Mouse (Mus musculus): ENCODE data around the gene Klhl31. TPM values are rescaled to one million over a fixed set of nuclear protein-coding genes. Genes with fewer than 3 reads are reported as not detected.

The Klhl31 gene
- polyA plus RNA-seq, 1 experiment: 0.12 TPM

DNA sequence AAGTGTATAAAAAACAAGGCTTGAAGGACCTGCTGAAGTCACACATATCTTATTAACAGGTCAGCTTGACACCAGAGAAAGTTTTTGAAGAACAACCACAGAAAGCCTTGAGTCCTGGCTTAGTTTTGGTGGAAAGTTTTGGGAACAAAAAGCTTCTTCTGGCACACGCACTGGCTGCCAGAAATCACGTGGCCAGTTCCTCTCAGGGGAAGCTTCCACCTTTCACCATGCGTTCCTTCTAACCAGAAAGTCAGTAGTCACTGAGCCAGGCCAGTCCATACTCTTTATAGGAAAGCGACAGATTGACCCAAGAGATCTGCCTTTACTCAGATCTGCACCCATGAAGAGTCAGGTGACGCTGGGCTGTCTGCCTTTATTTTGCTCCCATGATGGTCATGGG lies 12.1 kb upstream of the Klhl31 start:
- DNase-seq (ENCODE audit: low read depth): no peak
- TF ChIP-seq CTCF (IDR thresholded peaks at IDR 0.05; ENCODE audit: borderline replicate concordance, extremely low read depth, insufficient read depth, insufficient read length): no peak
- TF ChIP-seq POLR2A (IDR thresholded peaks at IDR 0.05; ENCODE audit: borderline replicate concordance, extremely low read depth, insufficient read depth, insufficient read length, poor library complexity, severe bottlenecking): no peak

DNA sequence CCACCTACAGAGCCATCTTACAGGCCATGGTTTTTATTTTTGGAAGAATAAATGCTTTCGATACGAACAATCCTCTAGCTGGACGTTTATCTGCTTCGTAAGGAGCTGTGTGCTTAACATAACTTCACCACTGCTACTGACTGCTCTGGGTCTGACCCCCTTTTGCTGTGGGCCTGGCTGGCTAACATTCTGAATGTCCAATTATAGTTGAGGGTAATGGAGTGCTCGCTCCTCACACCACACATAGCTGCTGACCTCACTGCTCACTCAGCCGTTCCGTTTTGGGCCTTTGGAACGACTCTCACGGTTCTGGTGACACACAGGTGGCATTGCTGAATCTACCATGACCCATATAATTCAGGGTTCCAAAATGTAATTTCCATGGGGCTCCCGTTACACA lies 7.6 kb upstream of the Klhl31 start:
- no peak for DNase-seq (ENCODE audit: low read depth)
- no peak for TF ChIP-seq POLR2A (IDR thresholded peaks at IDR 0.05; ENCODE audit: borderline replicate concordance, extremely low read depth, insufficient read depth, insufficient read length, poor library complexity, severe bottlenecking)
- TF ChIP-seq CTCF (IDR thresholded peaks at IDR 0.05; ENCODE audit: borderline replicate concordance, extremely low read depth, insufficient read depth, insufficient read length): no peak

DNA sequence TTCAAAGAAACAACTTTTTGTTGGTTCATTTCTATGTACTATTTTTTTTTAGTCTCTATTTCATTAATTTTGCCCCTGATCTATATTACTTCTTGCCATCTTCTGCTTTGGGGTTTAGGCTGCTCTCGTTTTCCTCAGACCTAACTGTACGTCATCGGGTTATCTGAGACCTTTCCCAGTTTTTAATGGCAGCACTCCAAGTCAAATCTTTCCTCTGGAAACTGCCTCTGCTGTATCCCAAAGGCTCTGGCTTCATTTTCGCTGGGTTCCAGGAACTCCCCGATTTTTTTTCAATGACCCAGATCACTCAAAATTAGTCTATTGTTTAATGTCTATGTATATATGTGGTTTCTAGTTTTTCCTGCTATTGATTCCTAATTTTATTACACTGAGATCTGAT lies 6.6 kb upstream of the Klhl31 start:
- no peak for TF ChIP-seq POLR2A (IDR thresholded peaks at IDR 0.05; ENCODE audit: borderline replicate concordance, extremely low read depth, insufficient read depth, insufficient read length, poor library complexity, severe bottlenecking)
- TF ChIP-seq CTCF (IDR thresholded peaks at IDR 0.05; ENCODE audit: borderline replicate concordance, extremely low read depth, insufficient read depth, insufficient read length): no peak
- DNase-seq (ENCODE audit: low read depth): no peak

DNA sequence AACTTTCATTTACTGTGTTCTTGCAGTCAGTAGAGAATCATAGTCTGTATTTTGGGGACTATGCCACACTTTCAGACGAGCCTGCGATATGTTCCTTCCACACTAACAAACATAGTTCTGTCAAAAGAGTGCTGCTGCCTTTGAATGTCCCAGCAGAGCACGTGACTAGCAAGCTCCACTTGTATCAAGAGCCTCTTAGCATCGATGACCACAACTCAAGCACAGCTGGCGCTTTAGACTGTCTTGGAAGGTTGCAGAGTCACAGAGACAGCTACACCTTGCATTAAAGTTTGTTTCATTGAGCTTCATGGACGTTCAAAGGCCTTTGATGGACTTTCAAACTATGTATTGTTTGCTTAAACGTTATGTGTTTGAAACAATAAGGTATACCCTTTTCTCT lies 5.5 kb upstream of the Klhl31 start:
- TF ChIP-seq CTCF (IDR thresholded peaks at IDR 0.05; ENCODE audit: borderline replicate concordance, extremely low read depth, insufficient read depth, insufficient read length) (no peak), POLR2A (IDR thresholded peaks at IDR 0.05; ENCODE audit: borderline replicate concordance, extremely low read depth, insufficient read depth, insufficient read length, poor library complexity, severe bottlenecking) (no peak)
- DNase-seq (ENCODE audit: low read depth): no peak

DNA sequence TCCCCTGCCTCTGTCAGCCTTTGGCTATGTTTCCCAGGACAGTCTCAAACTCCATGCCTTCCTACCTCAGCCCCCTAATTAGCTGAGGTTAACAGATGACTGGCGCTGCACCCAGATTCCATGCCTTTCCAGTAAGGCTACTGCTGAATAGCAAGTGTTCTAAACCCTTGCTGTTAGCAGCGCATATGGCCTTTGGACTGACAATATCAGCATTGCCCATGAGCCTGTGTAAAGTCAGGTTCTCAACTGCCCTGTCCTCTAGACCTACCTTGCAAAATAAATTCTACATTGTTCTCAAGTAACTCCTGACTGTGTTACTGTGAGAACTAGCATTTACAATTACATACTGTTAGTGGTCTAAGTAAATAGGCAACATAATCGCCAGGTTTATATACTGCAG lies 3.9 kb upstream of the Klhl31 start:
- TF ChIP-seq CTCF (IDR thresholded peaks at IDR 0.05; ENCODE audit: borderline replicate concordance, extremely low read depth, insufficient read depth, insufficient read length) (no peak), POLR2A (IDR thresholded peaks at IDR 0.05; ENCODE audit: borderline replicate concordance, extremely low read depth, insufficient read depth, insufficient read length, poor library complexity, severe bottlenecking) (no peak)
- DNase-seq (ENCODE audit: low read depth): no peak

DNA sequence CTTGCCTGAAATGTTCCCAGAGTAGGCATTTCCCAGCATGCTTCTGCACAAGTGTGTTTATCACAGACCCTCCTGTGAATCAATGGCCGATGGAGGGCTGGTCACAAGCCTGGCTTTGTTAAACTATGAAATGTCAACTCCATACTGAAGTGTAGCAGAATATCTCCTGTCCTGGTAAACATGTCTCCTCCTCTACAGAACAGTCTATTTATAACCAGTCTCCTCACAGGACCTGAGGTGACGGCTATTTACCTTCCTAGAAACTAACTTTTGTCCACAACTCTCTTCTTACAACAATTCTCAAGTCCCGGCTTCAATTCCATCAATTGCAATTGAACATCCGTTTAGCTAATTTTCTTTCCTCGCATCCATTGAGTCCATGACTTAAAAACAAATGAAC lies 297 bp upstream of the Klhl31 start:
- no peak for DNase-seq (ENCODE audit: low read depth)
- TF ChIP-seq POLR2A (IDR thresholded peaks at IDR 0.05; ENCODE audit: borderline replicate concordance, extremely low read depth, insufficient read depth, insufficient read length, poor library complexity, severe bottlenecking) (no peak), CTCF (IDR thresholded peaks at IDR 0.05; ENCODE audit: borderline replicate concordance, extremely low read depth, insufficient read depth, insufficient read length) (no peak)

DNA sequence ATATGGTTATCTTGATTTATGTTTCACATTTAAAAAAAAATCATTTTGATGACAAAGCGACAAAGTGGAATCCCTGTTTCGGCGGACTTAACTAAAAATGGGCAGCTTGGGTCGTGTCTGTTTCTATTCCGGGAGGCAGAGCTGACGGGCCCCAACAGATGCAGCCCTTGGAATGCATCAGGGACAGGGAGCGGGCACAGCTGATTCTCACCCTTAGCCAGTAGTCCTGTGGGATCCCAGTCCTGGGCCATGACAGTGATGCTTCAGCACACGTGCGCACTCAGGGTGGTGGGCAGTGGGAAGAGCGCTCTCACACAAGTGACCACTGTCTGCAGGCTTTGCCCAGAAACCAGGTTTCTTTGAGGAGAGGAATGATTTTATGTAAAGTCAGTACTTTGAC lies 1.1 kb downstream of the Klhl31 start:
- no peak for DNase-seq (ENCODE audit: low read depth)
- TF ChIP-seq POLR2A (IDR thresholded peaks at IDR 0.05; ENCODE audit: borderline replicate concordance, extremely low read depth, insufficient read depth, insufficient read length, poor library complexity, severe bottlenecking): no peak
- no peak for TF ChIP-seq CTCF (IDR thresholded peaks at IDR 0.05; ENCODE audit: borderline replicate concordance, extremely low read depth, insufficient read depth, insufficient read length)

DNA sequence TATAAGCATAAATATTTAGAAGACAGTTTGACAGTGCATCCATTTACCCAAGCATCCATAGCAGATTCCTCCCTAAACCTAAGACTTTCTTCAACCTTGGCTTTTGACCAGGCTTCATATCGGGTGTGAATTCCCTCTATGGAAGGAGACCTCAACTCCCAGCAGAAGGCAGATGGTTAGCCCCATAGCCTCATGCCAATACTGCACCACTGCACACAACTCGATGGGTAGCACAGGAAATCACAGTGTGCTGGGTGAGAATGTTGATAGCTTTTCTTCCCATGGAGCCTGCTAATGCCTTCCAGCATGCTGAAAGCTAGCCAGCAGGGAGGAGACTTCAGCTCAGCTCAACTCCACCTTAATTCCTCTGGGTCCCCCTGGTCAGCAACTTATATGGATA lies 8.9 kb downstream of the Klhl31 start:
- no peak for TF ChIP-seq CTCF (IDR thresholded peaks at IDR 0.05; ENCODE audit: borderline replicate concordance, extremely low read depth, insufficient read depth, insufficient read length)
- TF ChIP-seq POLR2A (IDR thresholded peaks at IDR 0.05; ENCODE audit: borderline replicate concordance, extremely low read depth, insufficient read depth, insufficient read length, poor library complexity, severe bottlenecking): no peak
- DNase-seq (ENCODE audit: low read depth): no peak

DNA sequence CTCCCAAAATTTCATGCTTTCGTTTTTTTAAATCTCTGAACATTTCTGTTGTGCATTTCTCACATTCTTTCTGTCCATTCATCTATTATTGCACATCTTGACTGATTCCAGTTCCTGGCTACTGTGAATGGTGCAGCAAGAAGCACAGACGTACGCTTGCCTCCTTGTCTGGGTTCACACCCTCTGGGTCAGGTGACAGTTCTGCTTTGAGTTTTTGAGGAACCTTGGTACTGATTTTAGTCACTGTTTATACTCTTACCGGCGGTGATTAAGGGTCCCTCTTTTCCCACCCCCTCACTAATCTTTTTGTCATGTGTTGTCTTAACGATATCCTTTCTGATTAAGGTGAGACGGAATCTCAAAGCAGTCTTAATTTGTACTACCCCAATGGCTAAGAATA lies 15.5 kb downstream of the Klhl31 start:
- no peak for DNase-seq (ENCODE audit: low read depth)
- TF ChIP-seq POLR2A (IDR thresholded peaks at IDR 0.05; ENCODE audit: borderline replicate concordance, extremely low read depth, insufficient read depth, insufficient read length, poor library complexity, severe bottlenecking) (no peak), CTCF (IDR thresholded peaks at IDR 0.05; ENCODE audit: borderline replicate concordance, extremely low read depth, insufficient read depth, insufficient read length) (no peak)

DNA sequence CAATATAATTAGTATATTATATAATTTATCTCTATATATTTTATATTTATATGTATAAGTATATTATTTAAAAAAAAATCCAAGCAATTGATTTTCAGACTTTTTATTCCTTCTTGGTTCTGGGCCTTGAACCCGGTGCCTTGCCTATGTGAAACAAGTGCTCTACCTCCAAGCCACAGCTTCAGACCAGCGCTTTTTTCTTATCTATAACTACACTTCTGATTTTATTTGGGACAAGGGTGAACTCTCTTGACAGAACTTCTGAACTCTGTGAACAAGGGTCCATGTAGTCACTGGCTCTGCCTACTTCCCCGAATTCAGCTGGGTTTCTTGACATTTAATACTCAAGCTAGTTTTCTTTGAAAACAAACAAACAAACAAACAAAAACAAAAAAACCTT lies 17.6 kb downstream of the Klhl31 start:
- TF ChIP-seq CTCF (IDR thresholded peaks at IDR 0.05; ENCODE audit: borderline replicate concordance, extremely low read depth, insufficient read depth, insufficient read length) (no peak), POLR2A (IDR thresholded peaks at IDR 0.05; ENCODE audit: borderline replicate concordance, extremely low read depth, insufficient read depth, insufficient read length, poor library complexity, severe bottlenecking) (no peak)
- DNase-seq (ENCODE audit: low read depth): no peak

DNA sequence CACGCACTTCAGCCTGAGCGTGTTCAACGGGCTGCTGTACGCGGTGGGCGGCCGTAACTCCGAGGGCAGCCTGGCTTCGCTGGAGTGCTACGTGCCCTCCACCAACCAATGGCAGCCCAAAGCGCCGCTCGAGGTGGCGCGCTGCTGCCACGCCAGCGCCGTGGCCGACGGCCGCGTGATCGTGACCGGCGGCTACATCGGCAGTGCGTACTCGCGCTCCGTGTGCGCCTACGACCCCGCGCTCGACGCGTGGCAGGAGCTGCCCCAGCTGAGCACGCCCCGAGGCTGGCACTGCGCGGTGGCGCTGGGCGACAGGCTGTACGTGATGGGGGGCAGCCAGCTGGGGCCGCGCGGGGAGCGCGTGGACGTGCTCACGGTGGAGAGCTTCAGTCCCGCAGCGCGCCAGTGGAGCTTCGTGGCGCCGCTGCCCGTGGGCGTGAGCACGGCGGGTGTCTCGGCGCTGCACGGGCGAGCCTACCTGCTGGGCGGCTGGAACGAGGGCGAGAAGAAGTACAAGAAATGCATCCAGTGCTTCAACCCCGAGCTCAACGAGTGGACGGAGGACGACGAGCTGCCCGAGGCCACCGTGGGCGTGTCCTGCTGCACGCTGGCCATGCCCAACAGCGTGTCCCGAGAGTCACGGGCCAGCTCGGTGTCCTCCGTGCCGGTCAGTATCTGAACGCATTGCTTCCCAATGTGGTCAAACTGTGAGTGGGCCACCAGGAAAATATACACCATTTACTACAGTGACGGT lies 19.1 kb downstream of the Klhl31 start:
- no peak for TF ChIP-seq CTCF (IDR thresholded peaks at IDR 0.05; ENCODE audit: borderline replicate concordance, extremely low read depth, insufficient read depth, insufficient read length)
- 0 out of 2 replicates have a peak, but pooled peaks have one; percentile 24 for TF ChIP-seq POLR2A (IDR thresholded peaks at IDR 0.05; ENCODE audit: borderline replicate concordance, extremely low read depth, insufficient read depth, insufficient read length, poor library complexity, severe bottlenecking)
- peak; percentile 70 for DNase-seq (ENCODE audit: low read depth)

DNA sequence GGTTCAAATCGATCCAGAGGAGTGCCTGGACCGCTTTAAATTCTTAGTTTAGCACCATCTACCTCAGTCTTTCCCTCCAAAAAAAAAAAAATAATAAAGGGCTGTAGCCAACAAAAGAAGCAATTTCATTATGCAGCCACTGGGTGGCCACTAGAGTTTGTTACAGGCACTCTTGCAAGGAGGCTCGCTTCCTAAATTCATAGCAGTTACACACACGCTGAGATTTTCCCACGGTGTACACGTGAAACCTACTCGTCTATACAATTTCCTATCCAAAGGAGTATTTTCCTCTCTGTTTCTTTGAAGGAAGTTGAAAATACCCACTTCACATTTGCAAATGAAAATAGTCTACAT lies 19.6 kb downstream of the Klhl31 start:
- no peak for TF ChIP-seq POLR2A (IDR thresholded peaks at IDR 0.05; ENCODE audit: borderline replicate concordance, extremely low read depth, insufficient read depth, insufficient read length, poor library complexity, severe bottlenecking)
- peak; percentile 67; the same call in 1 of the 2 replicates for TF ChIP-seq CTCF (IDR thresholded peaks at IDR 0.05; ENCODE audit: borderline replicate concordance, extremely low read depth, insufficient read depth, insufficient read length)
- DNase-seq (ENCODE audit: low read depth): peak; percentile 90

Data from brain, embryonic 14.5 days (tissue).